Mouse (Mus musculus): ENCODE measurements around the gene Plch2. TPM values are rescaled to one million over a fixed set of nuclear protein-coding genes. Genes with fewer than 3 reads are reported as not detected.

Plch2 gene
- polyA plus RNA-seq (2012; fragmentation: generic; extraction: Trizol), result under 1 TPM; 0.06 to 0.25 TPM

DNA sequence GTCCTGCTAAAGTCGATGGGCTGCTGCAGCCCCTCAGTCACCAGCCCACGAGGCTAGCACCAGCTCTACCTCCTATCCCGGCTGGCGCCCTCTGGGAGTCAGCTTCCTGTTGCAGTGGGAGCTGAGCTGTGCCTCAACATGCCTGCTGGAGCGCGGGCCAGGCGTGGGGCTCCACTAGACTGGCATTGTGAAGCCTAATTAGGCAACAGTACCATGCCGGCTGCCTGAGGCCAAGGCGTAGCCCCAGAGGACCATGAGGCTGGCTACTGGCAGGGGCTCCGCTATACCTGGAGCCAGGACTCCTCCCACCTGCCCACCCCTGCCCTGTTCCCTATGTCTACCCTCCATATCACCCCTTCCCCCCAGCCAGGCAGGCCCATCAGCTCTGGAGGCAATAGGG is at the start of gene Plch2:
Gene Plch2, minus strand, starts transcription at position 61 of the 400 bp plus-strand sequence.

DNA sequence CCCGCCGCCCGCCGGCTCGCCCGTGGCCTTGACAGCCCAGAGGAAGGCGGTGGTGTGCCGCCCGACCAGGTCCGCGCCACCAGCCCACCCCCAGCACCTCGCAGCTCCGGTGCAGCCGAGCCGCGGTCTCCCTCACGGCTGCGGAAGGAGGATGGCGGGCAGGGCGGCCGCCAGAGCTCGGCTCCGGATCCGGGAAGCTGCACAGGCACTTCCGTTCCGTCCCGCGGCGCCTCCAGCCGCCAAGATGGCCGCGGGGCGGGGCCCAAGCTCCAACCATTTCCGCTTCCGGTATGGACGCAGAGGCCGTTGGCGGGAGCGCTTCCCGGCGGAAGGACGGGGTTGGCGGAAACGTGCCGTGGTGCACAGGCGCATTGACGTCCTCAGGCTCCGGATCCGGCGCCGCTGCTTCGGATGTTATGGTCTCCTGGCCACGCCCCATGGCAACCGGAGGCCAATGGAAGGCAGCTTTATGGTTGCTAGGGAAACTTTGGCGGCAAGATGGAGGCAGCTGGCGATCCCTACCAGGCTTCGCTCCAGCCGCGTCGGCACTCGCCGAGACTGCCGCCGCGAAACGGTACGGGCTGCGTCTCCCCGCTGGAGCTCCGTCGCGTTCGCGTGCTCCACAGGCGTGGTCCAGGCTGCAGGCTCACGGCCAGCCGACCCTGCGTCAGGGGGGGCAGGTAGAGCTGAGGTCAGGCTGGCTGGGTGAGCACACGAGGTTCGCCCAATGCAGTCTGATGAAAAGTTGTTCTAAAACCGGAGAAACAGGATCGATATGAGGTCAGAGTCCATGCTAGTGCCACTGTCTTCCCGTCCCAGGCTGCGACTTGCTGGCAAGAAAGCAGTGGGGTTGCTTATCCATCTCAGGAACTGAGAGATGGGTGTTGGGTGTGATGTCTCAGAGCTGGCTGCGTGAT is 29.8 kb upstream of the Plch2 start, which contains the start of the genes Rer1 and Morn1:
Gene Rer1, minus strand, starts transcription at position 275 of the 917 bp plus-strand sequence.
Gene Morn1, plus strand, starts transcription at position 470 of the 917 bp plus-strand sequence.

DNA sequence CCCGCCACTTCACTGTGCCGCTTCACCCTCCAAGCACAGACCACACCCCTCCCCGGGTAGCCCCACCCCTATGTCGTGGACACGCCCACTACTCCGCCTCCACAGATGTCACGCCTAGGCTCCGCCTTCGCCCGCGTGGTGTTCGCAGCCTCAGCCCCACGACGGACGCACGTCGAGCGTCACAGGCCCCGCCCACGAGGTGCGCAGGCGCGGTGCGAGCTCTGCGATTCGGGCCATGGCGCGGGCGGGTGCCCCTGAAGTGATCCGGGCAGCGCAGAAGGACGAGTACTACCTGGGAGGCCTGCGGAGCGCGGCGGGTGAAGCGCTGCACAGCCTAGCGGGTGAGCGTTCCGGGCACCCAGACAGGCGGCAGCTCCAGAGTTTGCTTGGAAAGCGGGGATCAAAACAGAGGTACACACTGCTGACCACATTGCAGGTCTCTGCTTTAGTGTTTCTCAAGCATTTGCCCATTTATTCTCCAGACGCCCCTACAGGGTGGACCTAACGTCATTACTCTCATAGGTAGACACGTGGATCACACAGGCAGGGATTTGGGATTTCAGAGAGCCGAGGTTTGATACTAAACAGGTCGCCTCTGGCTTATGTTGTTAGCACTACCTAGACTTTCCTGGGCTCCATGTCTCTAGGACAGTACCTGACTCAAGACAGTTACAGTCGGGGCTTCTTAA is 10.4 kb upstream of the Plch2 start, which contains the start of gene Pex10:
Gene Pex10, plus strand, starts transcription at position 183 of the 689 bp plus-strand sequence.

DNA sequence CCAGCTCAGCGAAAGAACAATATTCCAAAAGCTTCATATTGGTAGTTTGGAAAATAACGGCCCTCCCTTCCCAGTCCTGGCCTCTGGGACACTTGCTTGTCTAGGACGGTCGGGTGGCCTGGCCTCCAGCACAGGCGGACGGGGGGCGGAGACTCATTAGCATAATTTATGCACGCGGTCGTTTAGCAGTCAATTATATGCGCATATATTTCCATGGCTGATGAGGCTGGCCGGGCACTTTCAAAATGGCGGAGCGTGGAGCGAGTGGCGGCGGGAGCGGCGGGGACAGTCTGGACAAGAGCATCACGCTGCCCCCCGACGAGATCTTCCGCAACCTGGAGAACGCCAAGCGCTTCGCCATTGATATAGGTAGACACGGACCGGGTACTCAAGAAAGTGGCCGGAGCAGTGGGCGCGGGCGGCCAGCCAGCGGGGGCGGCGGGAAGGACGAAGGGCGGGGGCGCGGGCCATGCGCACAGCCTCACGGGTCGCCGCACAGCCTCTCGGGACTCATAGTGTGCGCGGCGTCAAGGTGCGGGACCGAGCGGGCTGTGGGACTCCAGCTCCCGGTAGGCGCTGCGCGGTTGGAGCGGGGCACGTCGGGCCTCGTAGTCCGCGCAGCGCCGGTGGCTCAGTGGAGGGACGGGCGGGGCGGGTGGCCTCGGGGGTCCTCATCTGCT is 92.5 kb downstream of the Plch2 start, which contains the start of gene Pank4:
Gene Pank4, plus strand, starts transcription at position 223 of the 680 bp plus-strand sequence.

DNA sequence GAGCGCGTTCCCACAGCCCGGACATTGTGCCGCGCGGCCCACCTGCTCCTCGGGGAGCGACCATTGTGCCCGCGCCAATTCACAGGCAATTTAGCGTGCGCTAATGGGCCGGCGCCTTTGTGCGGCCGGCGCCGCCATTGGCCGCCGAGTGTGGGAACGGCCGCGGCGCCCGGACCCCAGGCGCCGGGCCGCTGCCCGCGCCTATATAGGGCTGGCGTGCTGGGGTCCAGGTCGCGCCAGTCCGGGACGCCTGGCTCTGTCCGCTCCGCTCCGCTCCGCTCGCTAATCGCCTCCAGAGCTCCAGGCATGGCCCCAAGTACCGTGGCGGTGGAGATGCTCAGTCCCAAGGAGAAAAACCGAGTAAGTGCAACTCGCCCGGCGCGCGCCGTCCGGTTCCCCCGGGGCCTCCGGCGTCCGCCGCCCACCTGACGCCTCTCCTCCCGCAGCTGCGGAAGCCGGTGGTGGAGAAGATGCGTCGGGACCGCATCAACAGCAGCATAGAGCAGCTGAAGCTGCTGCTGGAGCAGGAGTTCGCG is 95.8 kb downstream of the Plch2 start, which contains the start of gene Hes5:
Gene Hes5, plus strand, starts transcription at position 234 of the 536 bp plus-strand sequence.

Other genes starting within 250 kb of the Plch2 start
- gene Ttc34, start 219.3 kb downstream of the Plch2 start, polyA plus RNA-seq (2012; fragmentation: generic; extraction: Trizol), result not detected
- gene Mmel1, start 187.2 kb downstream of the Plch2 start, polyA plus RNA-seq (2012; fragmentation: generic; extraction: Trizol), result under 1 TPM; 0.05 to 0.06 TPM
- gene Fam213b, start 157.6 kb downstream of the Plch2 start, polyA plus RNA-seq (2012; fragmentation: generic; extraction: Trizol), result under 1 TPM in 1 of 2 experiments, not detected in 1; 0.05 TPM
- 1 to 10 TPM in 1 of 2 experiments, not detected in 1; 4.8 TPM for gene Tnfrsf14, start 128.2 kb downstream of the Plch2 start, polyA plus RNA-seq (2012; fragmentation: generic; extraction: Trizol)
- gene Hes5, start 95.9 kb downstream of the Plch2 start, polyA plus RNA-seq (2012; fragmentation: generic; extraction: Trizol), result not detected
- gene Pank4, start 92.7 kb downstream of the Plch2 start, polyA plus RNA-seq (2012; fragmentation: generic; extraction: Trizol), result 10 to 100 TPM in 1 of 2 experiments, 1 to 10 TPM in 1; 7.6 to 20.0 TPM
- 1 to 10 TPM; 7.1 to 9.7 TPM for gene Pex10, start 10.2 kb upstream of the Plch2 start, polyA plus RNA-seq (2012; fragmentation: generic; extraction: Trizol)
- gene Rer1, start 29.6 kb upstream of the Plch2 start, polyA plus RNA-seq (2012; fragmentation: generic; extraction: Trizol), result 10 to 100 TPM; 59.3 to 90.2 TPM
- 1 to 10 TPM in 1 of 2 experiments, under 1 TPM in 1; 0.71 to 2.8 TPM for gene Morn1, start 29.8 kb upstream of the Plch2 start, polyA plus RNA-seq (2012; fragmentation: generic; extraction: Trizol)
- 10 to 100 TPM; 11.9 to 61.3 TPM for gene Ski, start 165.8 kb upstream of the Plch2 start, polyA plus RNA-seq (2012; fragmentation: generic; extraction: Trizol)
- 10 to 100 TPM; 34.6 to 41.6 TPM for gene Faap20, start 193.0 kb upstream of the Plch2 start, polyA plus RNA-seq (2012; fragmentation: generic; extraction: Trizol)

Data from C3H10T1/2 (cell line).